Mouse (Mus musculus): ENCODE results near the gene Gtf3c5. TPM values are rescaled to one million over a fixed set of nuclear protein-coding genes. Genes with fewer than 3 reads are reported as not detected.

The Gtf3c5 gene
- polyA plus RNA-seq, 1 experiment from 2014 or later: 62.6 TPM

DNA sequence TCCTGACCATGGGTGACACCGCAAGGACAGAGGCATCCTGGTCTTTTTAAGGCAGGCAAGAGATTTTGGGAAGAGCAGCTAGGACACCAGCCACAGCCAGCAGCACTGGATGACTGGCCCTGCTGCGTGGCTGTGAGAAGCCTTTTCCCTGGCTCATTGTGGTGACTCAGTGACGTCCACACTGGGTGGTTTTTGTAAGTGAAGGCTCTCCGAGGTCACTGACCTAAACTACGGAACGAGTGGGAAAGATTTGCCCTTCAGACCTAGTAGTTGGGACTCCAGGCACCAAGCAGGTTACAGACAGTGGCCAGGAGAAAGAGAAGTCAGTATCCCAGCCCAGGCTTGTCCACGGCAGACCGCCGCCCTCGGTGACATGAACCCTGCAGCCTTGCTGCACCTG lies 59.1 kb downstream of the Gtf3c5 start:
- peaks cover 6% of the 10 kb centered on the region for H3K36me3 ChIP-seq (replicated peaks)
- DNase-seq (ENCODE audit: extremely low spot score, low spot score): no peak
- no peaks in the 10 kb centered on the region for H3K27me3 ChIP-seq (ENCODE audit: poor library complexity, severe bottlenecking)
- H3K9me3 ChIP-seq: no peaks in the 10 kb centered on the region
- no peak overlapping the region for H3K4me3 ChIP-seq
- H3K4me1 ChIP-seq: peaks cover 74% of the 10 kb centered on the region
- H3K27ac ChIP-seq: peak overlapping the region; percentile 83
- 82% methylated on average over 10 of the region's 10 CpGs for WGBS

- Histone ChIP-seq H3K4me3 (no peak overlapping the region), H3K4me1 (peaks cover 74% of the 10 kb centered on the region), H3K27me3 (ENCODE audit: poor library complexity, severe bottlenecking) (no peaks in the 10 kb centered on the region), H3K27ac (peak overlapping the region; percentile 63), H3K9me3 (no peaks in the 10 kb centered on the region), H3K36me3 (replicated peaks) (peaks cover 6% of the 10 kb centered on the region)
- 16% methylated on average over 5 of the region's 5 CpGs for WGBS
- DNase-seq (ENCODE audit: extremely low spot score, low spot score): no peak
Observed at GRCm38 (mm10) chr2:28523643-28524117, 59.9 kb downstream of the Gtf3c5 start.

GRCm38 (mm10) chr2:28522166-28522565 lies 61.4 kb downstream of the Gtf3c5 start:
- Histone ChIP-seq H3K27me3 (ENCODE audit: poor library complexity, severe bottlenecking) (no peaks in the 10 kb centered on the region), H3K27ac (no peak overlapping the region), H3K9me3 (no peaks in the 10 kb centered on the region), H3K4me1 (peaks cover 76% of the 10 kb centered on the region), H3K36me3 (replicated peaks) (peaks cover 9% of the 10 kb centered on the region), H3K4me3 (no peak overlapping the region)
- no peak for DNase-seq (ENCODE audit: extremely low spot score, low spot score)
- WGBS: 91% methylated on average over 4 of the region's 4 CpGs

DNA sequence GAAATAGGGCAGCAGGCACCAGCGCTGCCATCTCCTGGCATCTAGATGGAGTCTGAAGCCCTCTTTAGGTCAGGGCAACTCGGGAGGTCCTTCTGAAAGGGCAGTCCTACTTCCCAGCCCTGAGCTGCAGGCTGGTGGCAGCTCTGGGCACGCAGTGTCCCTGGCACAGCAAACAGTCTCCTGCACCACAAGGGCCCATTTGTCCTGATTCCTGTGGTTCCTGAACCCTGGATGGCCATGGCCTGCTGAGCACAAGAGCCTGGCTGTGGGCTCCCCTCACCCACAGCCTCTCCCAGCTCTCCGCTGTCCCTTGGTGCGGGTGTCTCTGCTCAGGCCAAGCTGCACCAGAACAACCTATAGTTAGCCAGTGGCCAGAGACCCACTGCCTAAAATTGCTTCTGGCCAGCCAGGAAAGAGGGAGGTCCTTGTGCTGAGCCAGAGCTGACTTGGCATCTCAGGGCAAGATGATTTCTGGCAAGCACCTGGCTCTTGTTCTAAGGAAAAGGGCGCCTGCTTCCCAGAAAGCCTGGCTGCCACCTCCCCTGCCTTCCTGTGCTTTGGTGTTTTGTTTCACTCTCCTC lies 61.9 kb downstream of the Gtf3c5 start:
- Histone ChIP-seq H3K36me3 (replicated peaks) (peaks cover 13% of the 10 kb centered on the region), H3K9me3 (no peaks in the 10 kb centered on the region), H3K4me3 (no peak overlapping the region), H3K27ac (no peak overlapping the region), H3K27me3 (ENCODE audit: poor library complexity, severe bottlenecking) (no peaks in the 10 kb centered on the region), H3K4me1 (peaks cover 75% of the 10 kb centered on the region)
- DNase-seq (ENCODE audit: extremely low spot score, low spot score): no peak
- 89% methylated on average over 6 of the region's 6 CpGs for WGBS

DNA sequence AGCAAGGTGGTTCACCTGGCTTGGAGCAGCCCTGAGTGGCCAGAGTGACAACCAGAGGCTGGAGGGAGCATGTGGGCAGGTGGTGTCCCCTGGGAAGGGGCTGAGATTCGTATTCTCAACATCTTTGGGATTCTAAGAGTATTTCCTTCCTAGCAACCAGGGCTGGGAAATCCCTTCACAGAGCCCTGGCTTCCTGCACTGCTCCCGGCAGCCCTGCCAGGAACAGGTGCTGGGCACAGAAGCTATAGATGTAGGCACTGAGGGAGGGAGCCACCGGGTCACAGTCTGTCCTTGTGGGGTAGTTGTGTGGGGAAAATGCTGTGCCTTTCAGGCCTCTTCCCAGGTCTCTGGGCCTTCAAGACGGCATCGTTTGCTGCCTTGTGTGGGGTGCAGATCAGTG lies 63.0 kb downstream of the Gtf3c5 start:
- H3K9me3 ChIP-seq: no peaks in the 10 kb centered on the region
- no peak overlapping the region for H3K4me3 ChIP-seq
- no peak for DNase-seq (ENCODE audit: extremely low spot score, low spot score)
- peaks cover 16% of the 10 kb centered on the region for H3K36me3 ChIP-seq (replicated peaks)
- 69% methylated on average over 5 of the region's 5 CpGs for WGBS
- H3K4me1 ChIP-seq: peaks cover 69% of the 10 kb centered on the region
- H3K27me3 ChIP-seq (ENCODE audit: poor library complexity, severe bottlenecking): no peaks in the 10 kb centered on the region
- 0 out of 2 replicates have a peak overlapping the region, but pooled peaks have one; percentile 4 for H3K27ac ChIP-seq

GRCm38 (mm10) chr2:28518231-28518630 lies 65.3 kb downstream of the Gtf3c5 start:
- H3K36me3 ChIP-seq (replicated peaks): peaks cover 16% of the 10 kb centered on the region
- no peak overlapping the region for H3K4me3 ChIP-seq
- H3K27ac ChIP-seq: no peak overlapping the region
- DNase-seq (ENCODE audit: extremely low spot score, low spot score): no peak
- peaks cover 67% of the 10 kb centered on the region for H3K4me1 ChIP-seq
- H3K27me3 ChIP-seq (ENCODE audit: poor library complexity, severe bottlenecking): no peaks in the 10 kb centered on the region
- 42% methylated on average over 2 of the region's 2 CpGs for WGBS
- H3K9me3 ChIP-seq: no peaks in the 10 kb centered on the region

GRCm38 (mm10) chr2:28517206-28517909 lies 66.2 kb downstream of the Gtf3c5 start:
- no peaks in the 10 kb centered on the region for H3K9me3 ChIP-seq
- H3K4me1 ChIP-seq: peaks cover 73% of the 10 kb centered on the region
- H3K4me3 ChIP-seq: no peak overlapping the region
- H3K36me3 ChIP-seq (replicated peaks): peaks cover 15% of the 10 kb centered on the region
- H3K27me3 ChIP-seq (ENCODE audit: poor library complexity, severe bottlenecking): peaks cover 6% of the 10 kb centered on the region
- WGBS: 45% methylated on average over 5 of the region's 5 CpGs
- H3K27ac ChIP-seq: 0 out of 2 replicates have a peak overlapping the region, but pooled peaks have one; percentile 6
- peak; percentile 68 for DNase-seq (ENCODE audit: extremely low spot score, low spot score)

Small RNA genes within 50 kb of the gene (microRNA-seq; reads per million reads assigned to microRNA genes)
- gene Gm22824: not detected

Other genes starting within 250 kb of the Gtf3c5 start
- gene Ppp1r26, start 137.0 kb downstream of the Gtf3c5 start, polyA plus RNA-seq (2016; fragmentation: Nextera tagmentation; extraction: Ambion mirVana): 5.8 and 6.1 TPM in 2 replicates
- gene 1700007K13Rik, start 117.4 kb downstream of the Gtf3c5 start, polyA plus RNA-seq (2016; fragmentation: Nextera tagmentation; extraction: Ambion mirVana): 2.0 and 2.4 TPM in 2 replicates
- gene Mrps2, start 115.7 kb downstream of the Gtf3c5 start, polyA plus RNA-seq (2016; fragmentation: Nextera tagmentation; extraction: Ambion mirVana): 68.1 and 70.3 TPM in 2 replicates
- gene Gbgt1, start 86.9 kb downstream of the Gtf3c5 start, polyA plus RNA-seq (2016; fragmentation: Nextera tagmentation; extraction: Ambion mirVana): not detected in 2 replicates
- not detected in 2 replicates for gene Gm10134, start 77.7 kb downstream of the Gtf3c5 start, polyA plus RNA-seq (2016; fragmentation: Nextera tagmentation; extraction: Ambion mirVana)
- gene Ralgds, start 70.6 kb downstream of the Gtf3c5 start, polyA plus RNA-seq (2016; fragmentation: Nextera tagmentation; extraction: Ambion mirVana): 22.5 and 23.2 TPM in 2 replicates
- gene Cel, start 20.3 kb downstream of the Gtf3c5 start, polyA plus RNA-seq (2016; fragmentation: Nextera tagmentation; extraction: Ambion mirVana): 0.07 TPM in 1 of 2 replicates, not detected in the other
- 4.7 and 5.4 TPM in 2 replicates for gene Gfi1b, start 38.2 kb upstream of the Gtf3c5 start, polyA plus RNA-seq (2016; fragmentation: Nextera tagmentation; extraction: Ambion mirVana)
- gene Tsc1, start 57.5 kb upstream of the Gtf3c5 start, polyA plus RNA-seq (2016; fragmentation: Nextera tagmentation; extraction: Ambion mirVana): 22.9 and 26.5 TPM in 2 replicates
- 2.7 and 3.3 TPM in 2 replicates for gene Spaca9, start 116.0 kb upstream of the Gtf3c5 start, polyA plus RNA-seq (2016; fragmentation: Nextera tagmentation; extraction: Ambion mirVana)
- gene Ak8, start 116.4 kb upstream of the Gtf3c5 start, polyA plus RNA-seq (2016; fragmentation: Nextera tagmentation; extraction: Ambion mirVana): 0.68 and 0.69 TPM in 2 replicates

All from forebrain, embryonic 10.5 days (tissue).